Mouse (Mus musculus) hindlimb bud, embryonic 11.5 days (tissue): ENCODE measurements around the gene Maml3.

Experiments used
- DNase-seq: peaks from one replicate; pipeline ENCODE4 v3.0.0-alpha.2; 2012; ENCODE audit warnings: low read depth, low spot score; ENCODE audit errors: extremely low spot score

Gene Maml3

GRCm38 (mm10) chr3:52046027-52046700 lies 58.7 kb downstream of the Maml3 start:
- DNase-seq, result peak; percentile 62

GRCm38 (mm10) chr3:52045221-52045641 lies 59.6 kb downstream of the Maml3 start:
- DNase-seq, result no peak

DNA sequence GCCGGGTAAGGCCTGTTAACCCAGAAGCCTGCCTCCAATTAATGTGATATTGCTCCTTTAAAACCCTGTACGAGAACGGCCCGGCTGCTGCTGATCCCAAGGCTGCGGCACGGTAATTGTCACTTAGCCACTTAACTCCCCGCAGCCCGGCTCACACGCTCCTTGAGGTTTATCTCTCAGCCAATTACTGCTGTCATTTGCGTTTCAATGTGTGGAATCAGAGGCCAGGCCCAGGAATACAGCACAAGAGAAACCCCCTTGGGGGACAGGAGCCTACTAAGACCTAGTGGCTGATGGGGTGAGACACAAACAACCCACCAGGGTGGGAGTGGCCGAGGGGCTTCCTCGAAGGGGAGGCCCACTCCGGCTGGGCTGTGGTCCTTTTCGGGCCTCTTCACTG lies 60.2 kb downstream of the Maml3 start:
- no peak for DNase-seq

GRCm38 (mm10) chr3:52043847-52044246 lies 61.0 kb downstream of the Maml3 start:
- DNase-seq, result no peak

DNA sequence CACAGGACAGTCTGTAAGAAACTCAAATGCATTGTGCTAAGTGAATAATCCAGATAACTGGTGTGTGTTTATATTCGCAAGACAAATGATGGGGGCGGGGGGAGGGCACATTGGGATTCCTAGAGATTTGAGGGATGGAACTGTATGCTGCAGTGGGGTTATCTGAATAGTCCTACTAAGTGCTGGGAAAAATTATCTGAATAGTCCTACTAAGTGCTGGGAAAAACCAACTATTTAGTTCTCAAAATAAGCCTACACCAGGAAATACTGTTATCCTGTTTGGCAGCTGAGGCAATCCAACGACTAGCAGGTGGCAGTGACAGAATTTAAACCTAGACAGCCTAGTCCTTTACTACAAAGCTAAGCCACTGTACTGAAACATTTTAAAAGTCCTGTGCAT lies 62.2 kb downstream of the Maml3 start:
- no peak for DNase-seq

GRCm38 (mm10) chr3:52039958-52040357 lies 64.9 kb downstream of the Maml3 start:
- DNase-seq, result no peak

DNA sequence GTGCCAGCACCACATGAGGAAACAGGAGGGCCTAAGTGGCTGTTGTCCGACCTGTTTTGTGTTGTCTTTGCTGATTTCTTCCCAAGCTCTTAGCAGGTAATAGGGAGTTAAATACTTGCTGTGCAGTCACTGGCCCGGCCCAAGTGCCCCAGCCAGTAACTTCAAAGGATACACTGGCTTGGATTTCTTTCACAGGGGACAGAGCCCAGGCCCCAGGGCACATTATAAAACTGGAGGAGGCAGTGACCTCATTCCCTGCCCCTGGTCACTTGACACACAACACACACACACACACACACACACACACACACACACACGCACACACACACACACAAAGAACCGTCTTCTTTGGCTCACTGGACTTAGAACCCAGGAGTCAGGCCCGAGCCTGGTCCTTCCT lies 67.6 kb downstream of the Maml3 start:
- DNase-seq, result no peak

DNA sequence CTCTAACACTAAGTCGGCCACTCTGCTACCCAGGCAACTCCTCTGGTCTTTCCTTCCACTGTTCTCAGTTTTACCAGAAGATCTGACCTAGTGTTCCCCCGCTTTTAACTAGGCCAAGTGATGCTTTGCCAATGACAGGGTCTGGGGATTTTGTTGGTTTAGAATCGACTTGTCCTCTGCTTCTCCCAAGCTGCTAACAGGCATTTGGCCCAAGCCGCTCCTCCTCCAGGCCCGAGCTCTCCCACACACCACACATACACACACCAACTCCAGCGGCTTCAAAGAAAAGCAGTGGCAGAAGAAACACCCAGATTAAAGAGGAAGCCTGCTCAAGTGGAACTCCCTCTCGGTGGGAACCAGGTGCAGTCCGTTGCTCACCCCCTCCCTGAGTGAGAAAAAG lies 69.5 kb downstream of the Maml3 start:
- DNase-seq, result no peak

GRCm38 (mm10) chr3:52033857-52034588 lies 70.9 kb downstream of the Maml3 start:
- no peak for DNase-seq

DNA sequence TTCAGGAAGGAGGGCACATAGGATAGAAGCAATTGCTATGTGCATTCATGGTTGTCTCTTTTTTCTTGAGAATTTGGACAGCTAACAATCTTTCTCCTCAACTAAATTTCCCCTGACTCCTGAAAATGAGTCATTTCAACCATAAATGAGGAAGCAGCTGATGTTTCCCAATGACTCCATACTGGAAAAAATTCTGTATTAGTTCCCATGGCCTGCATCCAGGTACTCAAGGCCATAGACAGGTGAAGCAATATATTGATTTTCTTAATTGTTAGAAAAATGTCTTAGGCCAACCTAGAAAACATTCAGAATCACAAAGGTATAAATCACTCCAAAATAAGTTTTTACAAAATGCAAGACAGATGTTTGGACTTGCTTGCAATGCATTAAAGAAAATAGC lies 73.5 kb downstream of the Maml3 start:
- no peak for DNase-seq

- DNase-seq, result no peak
These were observed 74.8 kb downstream of the Maml3 start for GRCm38 (mm10) chr3:52030114-52030513.

DNA sequence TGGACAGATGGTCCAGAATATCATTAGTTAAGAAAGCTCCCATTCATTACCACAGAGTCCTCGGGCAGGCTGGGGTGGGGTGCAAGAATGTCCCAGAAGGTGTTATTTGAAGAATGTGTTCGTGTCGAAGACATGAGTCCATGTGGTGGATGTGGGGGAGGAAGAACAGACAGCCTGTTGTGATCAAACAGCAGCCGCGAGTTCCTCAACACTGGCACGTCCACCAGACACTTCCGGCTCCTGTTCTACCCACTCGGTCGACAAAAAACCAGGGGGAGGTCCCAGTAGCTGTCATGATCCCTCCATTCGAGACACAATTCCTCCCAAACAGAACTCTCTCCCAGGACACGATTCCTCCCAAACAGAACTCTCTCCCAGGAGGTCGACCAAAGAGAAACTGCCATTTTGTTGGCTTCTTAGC lies 75.2 kb downstream of the Maml3 start:
- DNase-seq, result no peak

- DNase-seq, result no peak
These were observed 76.9 kb downstream of the Maml3 start for GRCm38 (mm10) chr3:52027972-52028371.

DNA sequence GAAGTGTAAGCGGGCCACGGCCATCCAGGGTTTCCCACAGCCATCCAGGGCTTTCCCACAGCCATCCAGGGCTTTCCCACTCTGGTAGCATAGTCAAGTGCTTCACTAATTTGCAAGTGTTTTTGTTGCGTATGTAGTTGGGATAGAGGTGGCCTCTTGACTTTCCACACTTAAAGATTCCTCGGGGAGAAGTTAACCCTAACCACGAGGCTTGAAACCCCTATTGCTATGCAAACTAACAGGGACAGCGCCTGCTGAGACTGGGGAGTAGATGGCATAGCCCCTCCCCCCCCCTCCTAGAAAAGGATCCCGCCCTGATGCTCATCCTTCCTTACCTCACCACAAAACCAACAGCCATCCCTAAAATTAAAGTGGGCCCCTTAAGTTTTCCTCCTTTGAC lies 82.4 kb downstream of the Maml3 start:
- no peak for DNase-seq

- no peak for DNase-seq
These were observed 86.8 kb downstream of the Maml3 start for GRCm38 (mm10) chr3:52018103-52018439.

GRCm38 (mm10) chr3:52017439-52018102 lies 87.3 kb downstream of the Maml3 start:
- DNase-seq, result no peak

DNA sequence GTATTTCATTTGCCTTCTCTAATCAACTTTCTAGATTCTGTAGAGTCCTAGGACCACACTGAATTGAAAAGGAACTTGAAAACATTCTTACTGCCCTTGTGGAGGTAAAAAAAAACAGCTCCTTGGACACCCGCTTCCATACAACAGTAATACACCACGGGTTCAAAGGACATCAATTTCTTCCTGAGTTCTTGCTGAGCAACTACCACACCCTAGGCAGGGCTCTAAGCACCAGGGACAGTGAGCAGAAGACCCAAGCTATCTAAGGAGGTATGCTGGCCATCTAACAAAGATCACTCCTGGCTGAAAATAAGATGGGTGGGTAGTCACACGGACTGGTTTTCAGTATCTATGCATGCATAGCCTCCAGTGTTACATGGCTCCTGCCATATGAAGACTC lies 88.7 kb downstream of the Maml3 start:
- DNase-seq, result no peak

- no peak for DNase-seq
These were observed 89.3 kb downstream of the Maml3 start for GRCm38 (mm10) chr3:52015556-52015955.

DNA sequence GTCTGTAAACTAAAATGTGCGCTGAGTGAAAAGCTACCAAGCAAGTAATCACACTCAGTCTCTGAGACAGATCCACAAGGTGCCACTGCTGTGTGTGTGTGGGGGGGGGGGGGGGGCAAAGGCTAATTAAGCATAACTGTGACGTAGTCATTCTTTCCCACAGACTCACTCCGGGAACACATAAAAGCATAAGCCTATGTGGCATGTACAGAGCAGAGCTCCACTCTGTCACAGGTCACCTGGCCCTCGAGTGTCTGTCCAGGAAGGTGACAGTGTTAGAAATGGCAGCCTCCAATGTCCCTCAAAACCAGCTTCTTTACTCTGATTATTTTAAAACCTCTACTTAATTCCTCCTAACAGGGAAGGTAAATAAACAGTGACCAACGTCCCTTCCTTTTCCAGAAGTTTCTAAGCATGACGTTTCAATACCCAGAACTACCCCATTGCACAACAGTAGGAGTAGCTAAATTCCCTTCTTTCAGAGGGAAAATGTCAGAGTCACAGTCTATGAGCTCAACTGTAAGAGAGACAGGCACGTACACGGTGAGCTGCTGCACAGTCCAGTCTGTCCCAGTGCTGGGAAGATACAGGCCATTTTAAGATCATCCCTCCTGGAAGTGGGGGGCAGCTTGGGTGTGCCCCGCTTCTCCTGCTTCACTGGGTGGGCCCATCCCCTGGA lies 93.7 kb downstream of the Maml3 start:
- no peak for DNase-seq

- DNase-seq, result no peak
These were observed 95.6 kb downstream of the Maml3 start for GRCm38 (mm10) chr3:52009321-52009720.

- DNase-seq, result peak; percentile 52
These were observed 97.1 kb downstream of the Maml3 start for GRCm38 (mm10) chr3:52007602-52008252.
